Mouse (Mus musculus) adrenal gland, postnatal 0 days (tissue): ENCODE measurements around the gene Nmt2. TPM values are rescaled to one million over a fixed set of nuclear protein-coding genes. Genes with fewer than 3 reads are reported as not detected.

ENCODE experiments used
- polyA plus RNA-seq: library from polyadenylated mRNA; unstranded; fragments of >200 nt; fragmentation: Nextera tagmentation; extraction: Ambion mirVana; gene quantifications from 2 replicates; pipeline ENCODE4 v1.2.1, GENCODE M21; 2015

Gene Nmt2
- 26.2 and 48.8 TPM in 2 replicates for polyA plus RNA-seq

DNA sequence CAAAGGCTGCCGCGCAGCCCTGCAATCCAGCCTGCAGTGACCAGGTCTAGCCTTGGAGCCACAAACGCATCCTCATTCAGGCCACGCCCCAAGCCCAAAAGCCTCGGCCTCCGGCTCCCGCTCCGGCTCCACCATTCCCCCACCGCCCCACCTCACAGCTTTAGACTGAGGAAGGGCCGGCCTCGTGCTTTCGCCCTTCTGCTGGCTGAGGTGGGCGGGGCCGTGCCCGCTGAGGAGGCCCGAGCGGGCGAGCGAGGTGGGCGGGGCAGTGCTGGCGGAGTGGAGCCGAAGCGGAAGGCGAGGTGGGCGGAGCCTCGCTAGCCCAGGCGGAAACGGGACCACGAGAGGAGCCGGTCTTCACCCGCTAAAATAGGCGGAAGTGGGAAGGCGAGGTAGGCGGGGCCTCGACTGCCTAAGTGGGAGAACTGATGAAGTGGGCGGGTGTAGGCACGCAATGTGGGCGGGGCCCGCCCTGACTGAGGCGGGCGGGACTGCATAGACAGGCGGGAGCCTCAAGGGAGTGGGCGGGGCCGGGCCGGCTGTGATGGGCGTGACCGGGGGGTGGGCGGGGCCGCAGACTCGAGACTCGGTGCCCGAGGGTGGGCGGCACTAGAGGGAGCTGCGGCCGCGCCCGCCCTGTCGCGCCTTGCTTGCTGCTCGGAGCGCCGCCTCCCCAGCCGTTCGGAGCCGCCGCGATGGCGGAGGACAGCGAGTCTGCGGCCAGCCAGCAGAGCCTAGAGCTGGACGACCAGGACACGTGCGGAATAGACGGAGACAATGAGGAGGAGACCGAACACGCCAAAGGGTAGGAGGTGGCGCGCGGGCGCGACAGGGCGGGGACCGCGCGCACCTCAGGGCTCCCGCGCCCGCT lies at the start of gene Nmt2:
TSS of gene Nmt2 (plus strand) at position 611 of the 871 bp plus-strand sequence.

DNA sequence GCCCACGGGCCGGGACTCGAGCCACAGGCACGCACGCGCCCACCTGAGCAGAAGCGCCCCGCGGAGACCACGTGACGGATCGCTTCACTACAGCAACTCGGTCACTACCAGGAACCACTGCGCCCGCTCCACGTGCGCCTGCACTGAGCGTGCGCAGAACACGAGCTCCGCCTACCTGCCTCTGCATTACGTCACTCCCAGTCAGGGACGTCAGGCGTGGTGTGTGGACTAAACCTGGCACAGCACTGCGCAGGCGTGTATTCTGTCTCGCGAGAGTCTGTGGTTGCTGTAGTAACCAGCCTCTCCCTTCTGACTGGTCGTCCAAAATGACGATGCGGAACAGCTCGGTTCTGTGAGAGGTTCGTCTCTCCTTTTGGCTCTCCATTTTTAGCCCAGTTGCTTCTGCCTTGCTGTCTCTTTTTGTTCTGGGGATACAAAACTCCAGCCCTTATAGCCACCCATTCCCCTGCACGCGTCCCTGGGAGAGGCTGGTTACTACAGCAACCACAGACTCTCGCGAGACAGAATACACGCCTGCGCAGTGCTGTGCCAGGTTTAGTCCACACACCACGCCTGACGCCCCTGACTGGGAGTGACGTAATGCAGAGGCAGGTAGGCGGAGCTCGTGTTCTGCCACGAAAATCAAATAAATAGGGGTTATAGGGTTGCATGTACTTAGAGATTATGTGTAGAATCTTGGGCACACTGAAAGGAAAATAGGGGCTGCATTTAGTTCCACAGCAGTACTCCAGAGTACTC lies 48.7 kb downstream of the Nmt2 start, which contains the start of gene Rpp38:
TSS of gene Rpp38 (minus strand) at position 160 of the 759 bp plus-strand sequence.

DNA sequence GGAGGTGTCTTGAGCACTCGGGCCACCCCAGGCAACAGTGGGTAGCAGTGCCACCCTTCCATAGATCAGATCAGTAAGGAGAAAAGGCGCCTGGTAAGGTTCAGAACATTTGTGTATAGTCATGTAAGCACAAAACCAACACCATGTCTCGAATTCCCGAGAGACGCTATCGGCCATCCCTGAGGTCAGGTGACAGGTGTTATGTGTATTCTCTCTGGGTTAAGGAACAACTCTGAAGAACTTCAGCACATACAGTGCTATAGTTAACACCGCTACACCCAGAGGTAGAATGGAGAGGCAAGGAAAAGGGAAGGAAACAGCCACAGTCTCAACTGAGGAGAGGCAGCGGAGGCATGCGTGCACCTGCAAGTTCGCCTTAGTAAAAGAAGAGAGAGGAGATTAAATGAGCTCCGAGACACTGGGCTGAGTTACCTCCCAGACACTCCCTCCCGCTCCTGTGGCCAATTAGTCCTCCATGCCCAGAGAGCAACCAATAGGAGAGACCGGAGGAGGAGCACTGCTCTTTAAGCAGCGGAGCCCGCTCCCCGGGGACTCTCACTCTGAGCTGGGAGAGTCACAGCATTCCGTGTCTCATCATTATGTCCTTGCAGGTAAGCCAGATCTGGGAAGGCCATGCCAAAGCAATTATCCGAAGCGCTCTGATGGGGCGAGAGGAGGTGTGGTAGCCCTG lies 51.7 kb downstream of the Nmt2 start, which contains the start of gene Acbd7:
TSS of gene Acbd7 (plus strand) at position 558 of the 691 bp plus-strand sequence.

Other genes with a start within 250 kb of the Nmt2 start
- gene Fam171a1, start 170.0 kb upstream of the Nmt2 start, polyA plus RNA-seq, result 21.9 TPM in 2 replicates
- gene Rpp38, start 48.4 kb downstream of the Nmt2 start, polyA plus RNA-seq, result 18.4 and 20.8 TPM in 2 replicates
- 3.2 and 5.5 TPM in 2 replicates for gene Acbd7, start 52.0 kb downstream of the Nmt2 start, polyA plus RNA-seq
- gene Olah, start 113.0 kb downstream of the Nmt2 start, polyA plus RNA-seq, result 0.30 and 0.72 TPM in 2 replicates
- 3.0 and 3.9 TPM in 2 replicates for gene Meig1, start 138.4 kb downstream of the Nmt2 start, polyA plus RNA-seq
- gene Dclre1c, start 139.9 kb downstream of the Nmt2 start, polyA plus RNA-seq, result 4.6 and 6.5 TPM in 2 replicates
- gene Suv39h2, start 190.8 kb downstream of the Nmt2 start, polyA plus RNA-seq, result 2.9 and 4.1 TPM in 2 replicates
- gene Gm45902, start 228.6 kb downstream of the Nmt2 start, polyA plus RNA-seq, result 0.90 and 1.4 TPM in 2 replicates
- gene Hspa14, start 228.6 kb downstream of the Nmt2 start, polyA plus RNA-seq, result 38.8 and 54.7 TPM in 2 replicates
- gene Cdnf, start 228.8 kb downstream of the Nmt2 start, polyA plus RNA-seq, result 0.47 and 1.1 TPM in 2 replicates